Mouse (Mus musculus): Measurements from ENCODE around the gene Eef2.

DNA sequence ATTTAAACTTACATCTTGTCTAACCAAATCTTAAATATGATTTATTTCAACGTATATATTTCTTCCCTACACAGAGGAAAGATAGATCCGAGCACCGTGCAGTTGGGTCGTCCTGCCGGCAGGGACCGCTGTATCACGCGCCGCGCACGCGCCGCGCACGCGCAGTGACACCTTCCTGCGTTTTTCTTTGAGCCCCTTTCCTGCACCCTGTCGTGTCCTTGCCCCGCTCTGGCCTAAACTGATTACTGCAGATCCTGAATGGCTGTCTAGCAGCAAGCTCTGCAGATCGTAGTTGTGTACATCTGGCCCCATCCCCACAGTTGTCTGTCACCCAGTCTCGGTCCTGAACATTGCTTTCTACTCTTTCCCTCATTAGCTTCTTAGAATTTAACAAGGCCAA, 3.3 kb upstream of the Eef2 start:
- TF ChIP-seq EP300 (IDR thresholded peaks at IDR 0.05; ENCODE audit: insufficient read depth, low read depth, low read length), result no peak
- no peak for TF ChIP-seq CTCF (IDR thresholded peaks at IDR 0.05; ENCODE audit: low read depth, low read length)

Data from ES-Bruce4 (cell line).